Mouse (Mus musculus): ENCODE results near the gene Slc39a5.

Slc39a5 gene

GRCm38 (mm10) chr10:128401056-128401455, at the start of gene Slc39a5:
Gene Slc39a5, minus strand, starts transcription at chr10:128401229.
- in situ Hi-C loops (cut with MboI, MseI): no loop called here

- in situ Hi-C loops (cut with MboI, MseI): loop anchor here (5.0 kb wide), 1 partner anchor 38 kb away; no protein-coding TSS in a partner anchor
Measured at GRCm38 (mm10) chr10:128445407-128445806, 44.4 kb upstream of the Slc39a5 start.

GRCm38 (mm10) chr10:128444354-128444753, 43.3 kb upstream of the Slc39a5 start:
- in situ Hi-C loops (cut with MboI, MseI): no loop called here

- in situ Hi-C loops (cut with MboI, MseI): no loop called here
Measured at GRCm38 (mm10) chr10:128442718-128443117, 41.7 kb upstream of the Slc39a5 start.

- in situ Hi-C loops (cut with MboI, MseI): no loop called here
Measured at GRCm38 (mm10) chr10:128441324-128442119, 40.5 kb upstream of the Slc39a5 start.

GRCm38 (mm10) chr10:128440407-128440806, 39.4 kb upstream of the Slc39a5 start:
- in situ Hi-C loops (cut with MboI, MseI): no loop called here

- in situ Hi-C loops (cut with MboI, MseI): no loop called here
Measured at GRCm38 (mm10) chr10:128438675-128439279, 37.7 kb upstream of the Slc39a5 start.

DNA sequence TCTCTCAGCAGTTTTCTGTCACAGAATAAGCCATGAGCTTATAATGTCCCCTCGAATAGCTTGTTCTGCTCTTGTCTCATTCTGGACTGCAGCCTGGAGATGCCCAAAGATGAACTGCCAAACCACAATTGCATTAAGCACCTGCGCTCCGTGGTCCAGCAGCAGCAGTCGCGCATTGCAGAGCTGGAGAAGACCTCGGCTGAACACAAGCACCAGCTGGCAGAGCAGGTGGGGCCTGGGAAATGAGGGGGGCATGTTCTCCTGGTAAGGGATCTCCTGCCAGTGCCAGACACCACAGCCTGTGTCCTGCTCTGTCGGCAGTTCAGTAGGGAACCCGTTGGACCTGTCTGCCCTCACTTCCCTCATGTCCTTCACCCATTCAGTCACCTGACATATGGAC, 35.3 kb upstream of the Slc39a5 start:
- in situ Hi-C loops (cut with MboI, MseI): no loop called here

GRCm38 (mm10) chr10:128435873-128436272, 34.8 kb upstream of the Slc39a5 start:
- in situ Hi-C loops (cut with MboI, MseI): no loop called here

DNA sequence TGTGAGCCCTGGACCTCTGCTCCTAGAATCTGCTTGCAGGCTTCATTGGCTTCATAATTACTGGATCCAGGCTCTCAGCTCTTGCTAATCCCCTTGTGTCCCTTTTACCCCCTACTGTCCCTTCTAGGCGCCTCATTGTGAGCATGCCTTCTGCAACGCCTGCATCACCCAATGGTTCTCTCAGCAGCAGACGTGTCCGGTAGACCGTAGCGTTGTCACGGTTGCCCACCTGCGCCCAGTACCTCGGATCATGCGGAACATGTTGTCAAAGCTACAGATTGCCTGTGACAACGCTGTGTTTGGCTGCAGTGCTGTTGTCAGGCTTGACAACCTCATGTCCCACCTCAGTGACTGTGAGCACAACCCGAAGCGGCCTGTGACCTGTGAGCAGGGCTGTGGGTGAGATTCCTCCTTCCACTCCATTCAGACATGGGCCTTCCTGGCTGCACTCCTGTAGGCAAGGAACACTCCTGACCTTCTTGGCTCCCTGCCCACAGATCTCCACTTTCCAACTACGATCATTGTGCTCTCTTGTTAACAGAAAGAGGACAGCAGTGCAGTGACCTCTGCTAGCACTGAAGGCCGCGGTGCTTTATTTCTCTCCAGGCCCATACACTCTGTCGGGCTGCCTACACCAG, 34.3 kb upstream of the Slc39a5 start:
- in situ Hi-C loops (cut with MboI, MseI): no loop called here

- in situ Hi-C loops (cut with MboI, MseI): no loop called here
Measured at GRCm38 (mm10) chr10:128434681-128435080, 33.7 kb upstream of the Slc39a5 start.

GRCm38 (mm10) chr10:128433417-128433816, 32.4 kb upstream of the Slc39a5 start:
- in situ Hi-C loops (cut with MboI, MseI): no loop called here

GRCm38 (mm10) chr10:128429454-128429853, 28.4 kb upstream of the Slc39a5 start:
- in situ Hi-C loops (cut with MboI, MseI): no loop called here

- in situ Hi-C loops (cut with MboI, MseI): no loop called here
Measured at GRCm38 (mm10) chr10:128429052-128429451, 28.0 kb upstream of the Slc39a5 start.

- in situ Hi-C loops (cut with MboI, MseI): no loop called here
Measured at GRCm38 (mm10) chr10:128425260-128425659, 24.2 kb upstream of the Slc39a5 start.

- in situ Hi-C loops (cut with MboI, MseI): no loop called here
Measured at GRCm38 (mm10) chr10:128424604-128425003, 23.6 kb upstream of the Slc39a5 start.

GRCm38 (mm10) chr10:128422426-128422825, 21.4 kb upstream of the Slc39a5 start:
- in situ Hi-C loops (cut with MboI, MseI): no loop called here

- in situ Hi-C loops (cut with MboI, MseI): no loop called here
Measured at GRCm38 (mm10) chr10:128414848-128415247, 13.8 kb upstream of the Slc39a5 start.

DNA sequence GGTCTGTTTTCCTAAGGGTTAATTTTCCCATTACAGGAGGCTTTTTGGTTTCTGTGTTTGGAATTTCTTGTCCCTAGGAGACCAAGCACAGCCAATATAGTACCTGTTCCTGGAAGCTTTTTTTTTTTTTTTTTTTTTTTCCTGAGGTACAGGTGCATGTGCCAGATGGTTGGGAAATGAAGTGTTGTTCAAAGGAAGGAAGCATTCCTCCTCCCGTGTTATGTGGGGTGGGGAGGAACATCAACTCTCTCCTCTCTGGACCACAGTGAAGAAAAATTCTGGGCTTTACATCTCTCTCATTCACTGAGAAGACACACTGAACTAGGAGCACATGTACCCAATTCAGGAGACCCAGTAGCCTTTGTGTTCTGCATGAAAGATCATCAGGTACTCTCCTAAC, 12.0 kb upstream of the Slc39a5 start:
- in situ Hi-C loops (cut with MboI, MseI): no loop called here

- in situ Hi-C loops (cut with MboI, MseI): no loop called here
Measured at GRCm38 (mm10) chr10:128412558-128412957, 11.5 kb upstream of the Slc39a5 start.

DNA sequence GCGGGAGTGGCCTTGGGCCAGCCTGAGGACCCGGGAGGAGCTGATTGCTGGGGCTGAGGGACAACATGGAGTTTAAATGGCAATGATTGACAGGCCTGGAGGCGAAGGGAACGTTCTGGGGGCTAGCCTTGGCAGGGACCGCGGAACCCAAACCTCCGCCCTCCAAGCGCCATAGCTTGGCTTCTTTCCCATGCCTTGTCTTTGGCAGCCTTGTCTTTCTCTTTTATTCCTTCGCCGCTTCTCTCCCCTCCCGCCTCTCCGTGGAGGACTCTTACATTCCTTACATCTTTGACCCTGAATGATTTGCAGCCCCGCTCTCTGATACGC, 11.0 kb upstream of the Slc39a5 start:
- in situ Hi-C loops (cut with MboI, MseI): no loop called here

DNA sequence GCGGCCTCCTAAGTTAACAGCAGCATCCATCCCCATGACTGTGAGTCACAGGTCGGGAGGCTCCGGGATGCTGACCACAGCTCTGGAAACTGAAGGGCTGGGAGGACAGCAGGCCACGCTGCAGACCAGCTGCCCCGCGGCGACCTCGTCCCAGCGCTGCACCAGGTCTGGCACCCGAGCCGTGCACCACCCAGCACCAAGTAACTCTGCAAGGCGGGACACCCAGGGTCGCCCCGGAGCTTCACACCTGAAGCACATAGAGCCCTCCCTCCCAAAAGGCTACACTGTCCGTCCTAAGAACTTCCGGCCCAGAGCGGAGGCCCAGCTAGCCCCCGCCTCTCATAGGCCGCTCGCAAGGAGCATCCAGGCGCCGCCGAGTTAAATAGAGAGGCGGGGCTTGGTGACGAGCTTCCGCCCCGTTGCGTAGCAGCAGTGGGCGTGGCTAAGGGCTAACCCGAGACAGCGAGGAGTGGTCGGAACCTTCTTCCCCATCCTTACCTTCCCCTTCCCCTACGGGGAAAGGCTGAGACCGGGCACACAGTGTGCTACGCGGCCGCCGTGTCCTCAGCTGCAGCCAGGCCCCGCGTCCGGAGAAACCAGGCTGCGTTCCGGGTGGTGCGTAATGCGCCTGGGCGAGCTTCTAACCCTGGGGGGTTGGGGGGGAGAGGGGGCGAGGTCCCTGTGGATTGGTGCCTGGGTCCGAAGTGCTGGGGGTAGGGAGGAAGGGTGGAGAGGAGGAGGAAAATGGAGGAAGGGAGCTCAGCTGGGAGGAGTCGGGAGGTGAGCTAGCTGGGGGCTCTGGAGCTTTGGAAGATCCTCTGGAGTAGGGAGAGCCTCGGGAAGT, 10.4 kb upstream of the Slc39a5 start, which contains the start of the genes Nabp2 and Rnf41:
Gene Nabp2 (minus strand): TSS at position 282 of the 844 bp plus-strand sequence.
Gene Rnf41 (plus strand): TSS at position 447 of the 844 bp plus-strand sequence.
- in situ Hi-C loops (cut with MboI, MseI): no loop called here
